Mouse (Mus musculus): ENCODE measurements around the gene Gm5414.

Gene Gm5414

GRCm38 (mm10) chr15:101627884-101628283 is at the start of gene Gm5414:
TSS of gene Gm5414 (minus strand) at chr15:101628188.
- DNase-seq (ENCODE audit: low spot score) = no peak

GRCm38 (mm10) chr15:101675978-101676377 is 48.0 kb upstream of the Gm5414 start:
- no peak for DNase-seq (ENCODE audit: low spot score)

GRCm38 (mm10) chr15:101652736-101653265 is 24.8 kb upstream of the Gm5414 start:
- DNase-seq (ENCODE audit: low spot score) = no peak

GRCm38 (mm10) chr15:101647280-101647679 is 19.3 kb upstream of the Gm5414 start, which contains the start of gene Gm5478:
TSS of gene Gm5478 (minus strand) at chr15:101647380.
- DNase-seq (ENCODE audit: low spot score) = no peak

GRCm38 (mm10) chr15:101599123-101599522 is 28.9 kb downstream of the Gm5414 start:
- no peak for DNase-seq (ENCODE audit: low spot score)

GRCm38 (mm10) chr15:101588216-101588615 is 39.8 kb downstream of the Gm5414 start:
- DNase-seq (ENCODE audit: low spot score) = no peak

- DNase-seq (ENCODE audit: low spot score) = no peak
Measured at GRCm38 (mm10) chr15:101584456-101584855, 43.5 kb downstream of the Gm5414 start.

GRCm38 (mm10) chr15:101583211-101583965 is 44.6 kb downstream of the Gm5414 start:
- DNase-seq (ENCODE audit: low spot score) = no peak

GRCm38 (mm10) chr15:101581701-101582100 is 46.3 kb downstream of the Gm5414 start:
- DNase-seq (ENCODE audit: low spot score) = no peak

- DNase-seq (ENCODE audit: low spot score) = no peak
Measured at GRCm38 (mm10) chr15:101575506-101575905, 52.5 kb downstream of the Gm5414 start.
